Mouse (Mus musculus) neural tube, embryonic 10.5 days (tissue): ENCODE results near the gene Bmpr1a.
A peak's percentile ranks its signal among the peaks of the same experiment; 100 is the strongest.

Source experiments
- DNase-seq: peaks from one replicate; pipeline ENCODE4 v3.0.0-alpha.2; 2017; ENCODE audit warnings: low spot score; ENCODE audit errors: extremely low spot score

Gene Bmpr1a

DNA sequence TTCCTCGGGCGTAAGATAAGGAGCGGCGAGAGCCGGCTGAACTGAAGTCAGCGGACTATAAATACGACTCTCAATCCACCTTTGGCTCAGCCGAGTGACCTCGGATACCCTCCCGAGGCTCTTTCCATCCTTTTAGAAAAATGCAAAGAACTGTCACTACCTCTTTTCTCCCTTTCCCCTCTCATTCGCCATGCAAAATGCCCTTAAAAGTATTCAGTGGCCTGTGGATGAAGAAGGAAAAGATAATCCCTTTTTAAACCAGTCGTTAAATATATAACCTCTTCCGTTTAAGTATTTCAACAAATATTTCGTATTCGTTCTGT is at the start of gene Bmpr1a:
Gene Bmpr1a (minus strand): TSS at position 17 of the 323 bp plus-strand sequence.
- no peak for DNase-seq

DNA sequence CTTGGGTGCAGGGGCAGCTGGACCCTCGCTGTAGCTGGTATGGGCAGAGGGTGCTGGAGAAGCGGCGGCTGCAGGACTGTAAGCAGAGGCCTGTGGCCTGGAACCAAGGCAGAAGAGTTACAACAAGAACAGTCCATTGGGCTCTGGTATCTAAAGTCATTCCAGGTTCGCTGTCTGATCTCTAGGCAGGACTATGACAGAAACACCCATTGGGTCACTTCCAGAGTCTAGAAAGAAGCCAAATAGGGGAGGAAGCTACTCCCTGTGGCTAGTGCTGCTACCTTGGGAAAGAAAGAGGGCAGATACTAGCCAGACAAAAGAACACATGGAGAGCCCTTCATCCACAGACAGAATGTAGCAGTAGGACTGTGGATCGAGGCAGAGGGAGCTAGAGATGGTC is 49.1 kb upstream of the Bmpr1a start:
- no peak for DNase-seq

DNA sequence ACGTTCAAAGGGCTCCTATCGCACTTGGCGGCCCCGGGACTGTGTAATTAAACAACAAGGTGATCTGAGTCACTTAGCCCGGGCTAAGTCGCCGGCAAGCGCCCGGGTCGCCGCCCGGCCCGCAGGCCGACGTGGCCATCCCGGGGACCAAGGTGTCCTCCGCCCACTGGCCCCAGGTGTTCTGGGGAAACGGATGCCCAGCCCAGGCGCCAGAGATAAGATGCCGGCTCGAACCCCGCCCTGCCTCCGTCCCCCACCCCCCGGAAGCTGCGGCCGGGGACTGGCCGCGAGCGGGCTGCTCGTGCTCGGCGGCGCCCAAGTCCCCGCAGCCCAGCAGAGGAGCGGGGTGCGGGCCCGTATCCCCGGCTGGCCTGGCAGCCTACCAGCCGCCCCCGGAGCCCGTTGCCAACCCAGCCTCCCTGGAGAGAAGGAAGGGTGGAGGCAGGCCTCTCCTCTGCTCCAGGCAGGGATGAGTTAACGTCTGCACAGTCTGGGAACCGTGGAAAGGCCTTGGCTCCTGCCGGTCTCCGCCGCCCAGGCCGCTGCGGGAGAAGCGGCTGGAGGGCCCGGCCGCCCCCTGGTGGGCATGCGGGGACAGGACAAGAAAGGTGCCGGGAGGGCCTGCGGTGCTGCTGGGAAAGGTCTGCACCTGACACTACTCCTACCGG is 46.0 kb upstream of the Bmpr1a start:
- peak; percentile 93 for DNase-seq

DNA sequence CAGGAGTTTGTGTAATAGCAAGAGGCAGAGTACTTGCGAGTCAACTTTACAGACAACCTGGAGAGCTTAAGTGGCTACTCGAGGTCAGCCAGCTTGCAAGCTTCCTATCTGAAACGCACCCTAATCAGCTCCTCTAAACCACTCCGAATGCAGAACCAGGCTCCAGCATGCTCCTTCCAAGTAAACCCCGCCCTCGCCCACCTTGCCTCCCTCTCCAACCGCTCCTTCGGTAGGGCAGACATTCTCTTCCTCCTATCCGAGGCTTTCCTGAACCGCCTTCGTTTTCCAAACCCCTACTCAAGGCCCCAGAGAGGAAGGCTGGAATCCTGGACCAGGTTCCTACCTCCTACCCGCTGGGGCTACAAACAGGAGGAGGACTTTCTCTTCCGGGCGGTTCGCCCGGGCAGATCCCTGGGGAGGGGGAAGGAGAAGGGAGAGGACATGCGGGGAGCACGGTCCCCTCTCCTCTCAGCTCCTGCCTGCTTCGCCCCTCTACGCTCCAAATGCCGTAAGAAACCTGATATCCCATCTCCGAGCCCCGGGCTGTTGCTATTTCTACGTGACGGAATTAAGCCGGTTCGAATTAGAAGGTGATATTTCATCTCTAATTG is 45.4 kb upstream of the Bmpr1a start:
- DNase-seq: peak; percentile 77

DNA sequence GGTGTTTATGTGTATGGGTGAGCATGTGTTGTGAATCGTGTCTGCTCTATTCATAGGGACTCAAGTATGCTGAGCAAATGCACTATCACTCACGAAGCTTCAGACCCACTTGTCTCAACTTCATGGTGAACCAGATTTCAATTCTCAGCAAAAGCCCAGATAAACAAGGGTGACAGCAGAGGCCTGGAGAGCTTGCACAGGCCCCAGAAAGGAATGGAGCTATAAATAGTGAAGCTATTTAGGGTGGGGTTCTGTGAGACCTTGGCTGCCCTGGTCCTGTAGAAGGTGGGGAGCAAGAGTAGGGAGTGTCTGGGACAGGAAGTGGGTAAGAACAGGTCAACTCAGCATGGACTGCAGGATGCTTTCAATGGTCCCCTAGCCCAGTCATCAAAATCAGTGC is 41.4 kb upstream of the Bmpr1a start:
- DNase-seq: no peak

DNA sequence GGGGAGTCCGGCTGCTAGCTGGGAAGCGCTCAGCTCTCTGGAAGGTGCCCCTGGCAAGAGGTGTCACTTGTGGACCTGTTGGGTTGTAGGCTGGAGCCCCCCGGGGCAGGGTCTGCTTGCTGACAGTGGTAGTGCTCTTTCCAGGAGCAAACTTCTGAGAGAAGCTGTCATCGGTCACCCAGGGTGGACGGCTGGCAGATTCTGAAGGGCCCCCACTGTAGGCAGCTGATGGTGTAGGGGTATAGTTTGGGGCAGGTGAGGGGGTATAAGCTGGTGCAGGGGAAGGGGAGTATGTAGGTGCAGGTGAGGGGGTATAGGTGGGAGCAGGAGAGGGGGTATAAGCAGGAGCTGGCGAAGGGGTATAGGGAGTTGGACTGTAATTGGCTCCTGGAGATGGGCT is 40.9 kb upstream of the Bmpr1a start:
- no peak for DNase-seq

DNA sequence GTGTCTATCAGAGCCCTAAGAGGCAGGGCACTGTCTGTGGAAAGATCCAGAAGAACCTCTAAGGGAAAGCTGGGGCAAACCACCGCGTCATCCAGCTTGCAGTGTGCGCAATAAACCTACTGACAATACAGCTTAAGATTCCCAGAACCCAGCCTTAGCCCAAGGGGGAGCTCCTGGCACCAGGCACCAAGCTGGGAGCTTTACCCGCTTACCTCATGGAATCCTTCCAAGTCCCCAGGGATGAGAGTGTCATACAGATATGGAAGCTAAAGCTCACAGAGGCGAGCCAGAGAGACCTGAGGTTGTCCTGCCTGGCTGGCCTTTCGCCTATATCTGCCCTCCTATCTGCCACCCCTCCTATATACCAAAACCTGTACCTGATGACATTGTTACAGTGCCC is 40.5 kb upstream of the Bmpr1a start:
- DNase-seq: no peak

DNA sequence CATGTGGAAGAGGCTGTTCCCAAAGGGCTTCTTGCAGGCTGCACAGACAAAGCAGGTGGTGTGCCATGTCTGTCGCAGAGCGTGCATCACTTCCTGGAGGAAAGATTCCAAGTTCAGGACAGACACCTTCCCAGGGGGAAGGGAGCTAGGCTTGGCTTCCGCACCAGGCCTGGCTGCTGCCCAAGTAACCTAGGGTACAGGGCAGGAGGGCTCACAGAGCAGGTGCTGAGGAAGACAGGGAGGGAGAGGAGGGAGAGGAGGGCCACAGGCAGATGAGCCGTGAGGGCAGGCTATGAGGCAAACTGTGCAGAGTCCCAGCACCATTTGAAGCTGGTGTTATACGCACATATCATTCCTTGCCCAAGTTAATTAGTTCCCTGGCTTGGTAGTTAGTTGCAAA is 38.8 kb upstream of the Bmpr1a start:
- no peak for DNase-seq

DNA sequence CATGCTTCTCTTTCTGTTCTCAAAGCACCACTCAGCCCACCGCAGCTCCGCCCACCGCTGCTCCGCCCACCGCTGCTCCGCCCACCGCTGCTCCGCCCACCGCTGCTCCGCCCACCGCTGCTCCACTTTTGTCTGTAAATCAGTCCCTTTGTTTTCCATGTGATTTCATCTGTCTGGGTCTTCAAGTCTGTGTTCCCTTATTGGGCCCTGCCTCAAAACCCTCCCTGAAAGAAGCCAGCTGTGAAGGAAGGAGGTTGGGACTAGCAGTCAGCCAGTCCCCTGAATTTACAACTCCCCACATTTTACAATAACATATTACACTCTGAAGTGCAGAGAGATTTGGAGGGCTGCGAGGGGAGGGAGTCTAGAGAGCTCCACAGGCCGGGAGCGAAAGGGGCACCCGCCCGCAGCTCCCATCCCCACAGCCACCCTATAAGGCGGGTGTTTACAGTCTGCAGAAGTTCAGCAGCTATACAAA is 37.6 kb upstream of the Bmpr1a start:
- peak; percentile 37 for DNase-seq

DNA sequence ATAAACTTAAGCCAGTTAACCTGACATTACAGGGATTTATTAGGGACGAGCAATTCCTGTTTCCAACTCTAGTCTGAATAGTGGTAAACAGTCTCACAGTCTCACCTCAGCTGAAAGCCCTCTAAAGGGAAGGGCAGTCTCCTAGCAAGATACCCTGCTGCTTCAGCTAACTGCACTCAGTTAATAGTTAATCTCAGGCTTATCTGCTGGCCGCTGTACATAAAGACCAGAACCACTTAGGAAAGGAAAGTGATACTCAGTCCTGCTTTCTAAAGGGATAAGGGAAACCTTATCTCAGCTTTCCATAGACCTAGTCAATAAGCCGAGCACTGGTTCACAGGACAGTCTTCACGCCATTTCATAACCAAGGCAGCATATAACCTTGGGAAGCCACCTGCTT is 32.7 kb upstream of the Bmpr1a start:
- DNase-seq: no peak

DNA sequence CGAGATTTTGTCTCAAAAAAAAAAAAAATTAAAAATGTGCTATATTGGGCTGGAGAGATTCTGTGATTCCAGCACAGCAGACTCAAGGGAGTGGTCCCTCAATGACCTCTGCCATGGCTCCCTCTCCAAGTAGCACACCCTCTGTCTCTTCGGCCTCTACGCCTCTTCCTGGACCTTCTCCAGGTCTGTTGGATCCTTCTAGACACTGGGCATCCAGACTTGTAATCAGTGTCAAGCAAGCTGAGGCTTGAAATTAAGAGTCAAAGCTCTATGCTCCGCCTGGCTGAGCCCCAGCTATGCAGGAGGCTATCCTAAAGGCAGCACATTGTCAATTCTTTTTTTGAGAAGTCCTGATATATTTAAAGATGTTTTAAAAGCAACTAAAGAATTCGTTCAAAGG is 30.4 kb upstream of the Bmpr1a start:
- no peak for DNase-seq

DNA sequence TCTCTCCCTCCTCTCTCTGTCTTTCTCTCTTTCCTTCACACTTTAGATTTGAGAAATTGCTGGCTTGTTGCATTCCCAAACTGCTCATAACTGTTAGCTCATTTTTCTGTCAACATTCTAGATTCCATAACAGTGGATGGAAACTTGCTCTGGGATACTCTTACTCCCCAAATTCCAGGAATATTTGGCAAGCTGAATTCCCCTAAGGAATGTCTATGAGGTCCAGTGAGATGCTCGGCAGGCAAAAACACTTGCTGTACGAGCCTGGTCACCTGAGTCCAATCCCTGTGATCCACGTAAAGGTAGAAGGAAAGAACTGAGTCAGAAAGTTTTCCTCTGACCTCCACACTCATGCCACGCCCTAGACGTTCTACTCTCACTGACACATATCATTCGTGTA is 29.4 kb upstream of the Bmpr1a start:
- DNase-seq: no peak

DNA sequence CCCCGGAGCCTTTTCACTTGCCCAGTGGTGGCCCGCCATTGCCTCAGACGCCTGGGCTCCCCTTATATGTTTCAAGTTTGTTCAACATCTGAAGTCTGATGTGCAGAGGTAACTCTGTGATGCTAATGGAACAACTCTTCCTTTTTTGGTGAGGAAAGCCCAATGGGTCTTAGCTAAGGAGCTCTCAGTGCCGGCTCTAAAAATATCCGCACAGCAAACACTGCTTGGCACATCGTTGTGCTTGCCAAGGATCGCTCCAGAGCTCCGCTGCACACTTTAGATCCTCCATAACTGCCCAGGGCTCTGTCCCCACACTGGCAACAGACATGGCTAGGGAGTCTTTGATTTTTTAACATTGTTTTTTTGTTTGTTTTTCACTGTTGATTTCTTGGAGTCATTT is 25.7 kb upstream of the Bmpr1a start:
- no peak for DNase-seq

DNA sequence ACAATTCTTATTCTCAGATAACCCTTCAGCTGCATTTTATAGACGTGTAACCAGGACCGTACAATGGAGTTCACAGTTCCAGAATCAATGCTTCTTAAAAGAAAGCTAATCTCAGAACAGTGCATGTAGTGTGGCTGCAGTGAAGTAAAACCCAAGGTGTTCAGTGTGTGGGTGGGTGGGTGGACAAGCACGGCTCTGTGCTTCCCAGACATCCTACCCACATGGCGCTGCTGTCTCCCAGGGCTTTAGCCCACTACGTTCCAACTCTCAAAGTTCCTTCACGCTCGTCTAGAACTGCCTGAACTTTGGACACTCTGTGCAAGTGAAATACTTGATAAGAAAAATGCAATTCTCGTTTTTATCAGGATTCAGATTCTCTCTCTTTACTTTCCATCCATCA is 19.6 kb upstream of the Bmpr1a start, which contains the start of gene 9230112D13Rik:
Gene 9230112D13Rik (minus strand): TSS at position 101 of the 400 bp plus-strand sequence.
- DNase-seq: no peak

DNA sequence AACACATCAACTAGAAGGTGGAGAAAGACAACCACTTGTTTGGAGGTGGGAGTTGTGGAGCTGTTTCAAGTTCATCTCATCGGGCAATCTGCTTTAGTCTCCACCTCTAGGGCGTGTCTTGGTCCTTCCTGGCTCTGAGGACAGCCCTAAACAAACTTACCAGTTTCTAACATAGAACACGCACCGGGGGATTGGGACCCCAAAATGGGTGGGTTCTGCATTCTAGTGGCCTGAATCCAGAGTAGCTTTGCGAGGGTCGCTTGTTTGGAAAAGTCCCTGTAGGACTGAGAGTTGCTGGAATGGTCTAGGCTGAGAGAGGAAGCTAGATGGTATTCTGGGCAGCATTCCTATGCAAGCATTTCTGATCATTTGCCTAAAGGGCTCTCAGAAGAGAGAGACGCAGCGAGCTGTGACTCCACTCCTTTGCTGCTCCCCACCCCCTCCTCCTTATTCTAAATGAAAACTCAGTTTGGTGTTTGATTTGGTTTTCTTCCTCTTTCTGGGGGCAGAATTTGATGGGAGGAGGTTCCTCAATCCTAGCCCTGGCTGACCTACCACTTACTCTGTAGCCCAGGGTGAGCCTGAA is 14.9 kb upstream of the Bmpr1a start:
- DNase-seq: no peak

DNA sequence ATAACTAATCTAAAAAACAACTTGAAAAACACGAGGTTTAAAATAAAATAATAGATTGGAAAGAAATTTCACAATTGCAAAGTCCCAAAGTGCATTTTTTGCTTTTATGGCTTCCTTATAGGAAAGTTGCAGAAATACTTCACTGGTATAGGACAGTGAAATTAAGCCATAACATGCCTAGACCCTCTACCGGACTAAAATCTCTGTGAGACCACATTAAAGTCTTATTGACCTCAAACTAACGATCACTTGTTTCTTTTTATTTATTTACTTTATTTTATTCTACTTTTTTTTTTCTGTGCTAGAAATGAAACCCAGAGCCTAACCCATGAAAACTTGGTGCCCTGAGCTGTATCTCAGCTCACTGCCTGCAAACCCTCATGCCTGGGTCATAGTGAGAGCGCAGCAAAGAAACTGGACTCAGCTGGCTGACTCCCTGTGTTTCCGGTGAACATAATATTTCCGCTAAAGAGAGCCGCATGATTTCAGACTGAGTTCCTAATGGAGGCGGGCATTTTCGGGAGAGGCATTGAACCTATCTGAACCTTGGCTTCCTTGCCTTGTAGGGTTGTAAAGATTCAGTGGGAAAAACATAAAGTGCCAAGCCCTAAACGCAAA is 13.9 kb upstream of the Bmpr1a start:
- DNase-seq: no peak

DNA sequence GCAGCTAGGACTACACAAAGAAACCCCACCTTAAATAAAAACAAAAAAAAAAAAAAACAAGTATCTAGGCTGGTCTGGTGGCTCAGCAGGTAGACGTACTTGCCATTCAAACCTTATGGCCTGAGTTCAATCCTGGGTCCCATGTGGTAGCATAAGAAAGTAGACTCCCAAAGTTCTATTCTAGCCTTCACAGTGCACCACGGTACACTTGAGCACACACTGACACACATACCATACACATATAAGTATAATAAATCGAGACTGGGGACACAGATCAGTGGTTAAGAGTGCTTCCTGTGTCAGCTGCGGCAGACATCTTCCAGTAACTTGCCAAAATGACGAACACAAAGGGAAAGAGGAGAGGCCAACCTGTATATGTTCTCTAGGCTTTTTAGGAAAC is 12.7 kb upstream of the Bmpr1a start:
- DNase-seq: no peak

DNA sequence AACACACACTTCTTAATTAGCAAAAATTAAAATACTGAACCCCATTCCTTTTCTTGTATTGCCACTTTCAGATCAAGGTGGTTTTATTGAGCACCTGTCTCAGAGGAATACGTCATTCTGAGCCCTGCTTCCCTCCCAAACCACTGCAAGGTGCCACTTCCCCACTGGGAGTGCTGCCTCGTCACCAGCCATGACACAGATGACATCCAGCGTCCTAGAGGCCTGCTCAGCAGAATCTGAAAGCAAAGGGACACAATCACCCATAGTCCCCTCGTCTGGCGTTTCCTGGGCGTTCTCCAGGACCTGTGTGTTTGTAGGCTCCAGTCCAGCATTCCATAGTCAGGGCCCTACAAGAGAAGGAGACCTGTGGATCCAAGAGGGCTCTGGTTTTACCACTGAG is 11.0 kb upstream of the Bmpr1a start:
- no peak for DNase-seq

DNA sequence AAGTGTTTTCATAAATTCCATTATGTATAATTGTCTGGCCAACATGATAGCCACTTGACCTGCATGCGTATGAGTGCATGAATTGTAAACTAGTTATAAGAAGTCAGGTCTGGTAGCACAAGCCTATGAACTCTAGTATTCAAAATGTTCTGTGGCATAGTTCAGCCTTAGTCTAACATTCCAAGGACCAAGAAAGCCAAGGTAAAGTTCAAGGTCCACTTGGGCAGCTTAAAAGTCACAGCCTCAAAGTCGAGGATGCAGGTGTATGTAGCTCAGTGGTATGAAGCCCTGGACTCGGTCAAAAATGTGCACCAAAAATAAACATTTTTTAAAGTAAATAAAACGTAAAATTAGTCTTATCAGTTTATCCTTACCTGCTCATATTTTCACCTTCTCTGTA is 9.5 kb upstream of the Bmpr1a start:
- DNase-seq: no peak

DNA sequence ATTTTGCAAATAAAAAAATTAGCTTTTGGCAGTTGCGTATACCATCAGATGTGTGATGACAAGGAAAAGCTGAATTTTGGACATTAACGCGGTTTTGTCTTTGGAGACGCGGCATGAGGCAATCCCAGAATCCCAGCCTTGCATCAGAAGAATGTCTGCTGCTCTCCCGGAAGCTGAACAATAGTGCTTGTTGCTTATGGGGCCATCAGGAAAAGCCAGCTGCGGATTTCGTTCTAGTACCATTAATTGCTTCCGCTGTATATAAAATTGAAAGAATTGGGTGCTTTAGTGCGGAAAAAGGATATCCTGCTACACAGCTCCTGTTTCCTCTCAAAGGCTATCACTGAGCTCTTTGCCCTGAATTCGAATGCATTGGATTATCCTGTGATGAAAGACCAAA is 8.8 kb upstream of the Bmpr1a start:
- DNase-seq: no peak

DNA sequence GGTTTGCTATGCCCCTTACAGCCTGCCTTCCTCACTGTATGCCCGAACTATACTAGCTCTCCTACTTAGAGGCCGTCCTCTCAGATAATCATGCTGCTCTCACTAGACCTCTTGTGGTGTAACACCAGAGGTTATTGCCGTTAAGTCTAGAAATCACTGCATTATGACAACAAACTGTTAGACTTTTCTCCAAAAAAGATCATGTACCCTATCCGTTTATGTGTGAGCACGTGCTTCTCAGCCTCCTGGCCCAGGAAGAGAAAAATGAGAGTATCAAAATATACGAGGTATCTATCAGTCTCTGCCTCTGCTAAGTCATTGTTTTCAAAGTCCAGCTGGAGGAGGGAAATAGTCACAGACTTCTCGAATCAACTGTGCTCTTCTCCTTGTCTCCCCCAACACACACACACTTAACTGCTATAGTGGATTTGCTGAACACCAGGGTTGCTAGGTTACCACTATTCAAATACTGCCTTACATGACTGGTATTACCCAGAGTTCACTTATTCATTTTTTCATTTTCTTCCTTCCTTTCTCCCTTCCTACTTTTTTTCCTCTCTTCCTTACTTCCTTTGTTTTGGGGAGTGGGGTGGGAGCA is 5.8 kb upstream of the Bmpr1a start:
- no peak for DNase-seq

DNA sequence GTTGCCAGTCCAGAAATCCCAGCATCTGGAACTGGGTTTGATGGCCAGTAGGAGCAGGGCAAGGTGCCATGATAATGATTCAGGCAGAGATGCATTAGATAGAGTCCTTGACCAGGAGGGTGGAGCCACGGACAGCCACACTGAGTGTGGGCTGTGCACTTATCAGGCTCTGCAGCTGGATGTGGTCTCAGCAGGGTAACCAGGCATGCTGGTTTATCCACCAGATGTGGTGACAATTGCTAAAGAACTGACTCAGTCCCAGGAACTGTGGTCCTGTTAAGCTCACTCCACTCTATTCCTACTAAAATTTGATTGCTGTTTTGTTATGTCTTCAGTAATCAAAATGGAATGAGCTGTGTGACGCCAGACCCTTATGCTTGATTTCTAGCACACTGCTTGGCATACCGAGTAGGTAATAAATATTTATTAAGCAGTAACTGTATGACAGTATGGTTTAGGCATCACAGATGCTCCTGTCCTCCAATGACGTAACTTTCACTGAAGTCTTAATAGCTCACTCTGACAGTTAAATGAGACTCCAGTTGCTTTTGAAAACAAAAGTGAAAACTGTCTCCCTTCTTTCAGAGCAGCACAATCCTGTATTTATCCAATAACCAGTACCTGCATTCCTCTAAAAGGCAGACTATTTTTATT is 5.2 kb upstream of the Bmpr1a start:
- DNase-seq: no peak
